Mouse (Mus musculus) embryonic fibroblast, embryonic 13.5 days (primary cell): ENCODE results near the gene Gm6588.

ENCODE experiments used
- CTCF ChIP-seq: IDR thresholded peaks from 2 replicates; pipeline ENCODE4 v1.5.1; 2011; ENCODE audit warnings: mild to moderate bottlenecking, control low read depth, low read length, moderate library complexity, borderline replicate concordance; ENCODE audit not compliant: insufficient read depth
- POLR2A ChIP-seq: IDR thresholded peaks from 2 replicates; pipeline ENCODE4 v1.6.1; 2011; ENCODE audit warnings: low read depth, mild to moderate bottlenecking, control low read depth, low read length, moderate library complexity

GRCm38 (mm10) chr5:112493492-112493891 lies 44.3 kb downstream of the Gm6588 start:
- TF ChIP-seq CTCF: no peak
- TF ChIP-seq POLR2A: no peak
